Mouse (Mus musculus): ENCODE measurements around the gene Atp6v0e. TPM values are rescaled to one million over a fixed set of nuclear protein-coding genes. Genes with fewer than 3 reads are reported as not detected.

Gene Atp6v0e
- polyA plus RNA-seq, 1 experiment from 2014 or later: 382 TPM

DNA sequence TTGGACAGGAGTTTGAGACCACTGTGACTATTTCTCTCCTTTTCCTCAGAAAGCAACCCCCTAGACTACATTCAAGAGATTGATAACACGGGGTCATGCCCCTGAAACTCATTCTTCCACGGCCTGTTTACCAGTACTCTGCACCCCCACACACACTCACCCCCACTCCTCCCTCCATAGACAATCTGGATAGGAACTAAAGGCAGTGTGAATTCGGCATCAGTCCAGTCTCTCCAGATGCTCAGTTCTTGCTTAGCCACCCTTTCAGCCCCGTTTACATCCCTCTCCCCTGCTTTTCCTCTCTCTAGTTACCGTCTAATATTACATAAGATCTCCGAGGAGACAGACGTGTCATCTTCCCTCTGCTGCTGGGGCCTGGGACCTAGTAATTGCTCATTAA is 31.1 kb downstream of the Atp6v0e start:
- Histone ChIP-seq H3K4me2 (replicated peaks; ENCODE audit: low read depth, low read length) (no peak overlapping the region), H3K27ac (ENCODE audit: low read length) (no peak overlapping the region), H3K4me1 (ENCODE audit: insufficient read depth, low read depth, low read length) (no peaks in the 10 kb centered on the region), H3K27me3 (replicated peaks; ENCODE audit: insufficient read depth, low read length) (no peaks in the 10 kb centered on the region), H3K4me3 (ENCODE audit: low read depth, low read length) (no peak overlapping the region), H3K9me3 (ENCODE audit: low read length) (no peaks in the 10 kb centered on the region), H3K36me3 (ENCODE audit: insufficient read depth, low read length) (peaks cover 12% of the 10 kb centered on the region), H3K9ac (replicated peaks; ENCODE audit: low read depth) (no peak overlapping the region)
- DNase-seq (ENCODE audit: low spot score) (no peak), ATAC-seq (no peak)
- no peak for TF ChIP-seq EP300 (IDR thresholded peaks at IDR 0.05)
- TF ChIP-seq CTCF (IDR thresholded peaks at IDR 0.05): no peak
- WGBS: 51% methylated on average over 7 of the region's 7 CpGs

DNA sequence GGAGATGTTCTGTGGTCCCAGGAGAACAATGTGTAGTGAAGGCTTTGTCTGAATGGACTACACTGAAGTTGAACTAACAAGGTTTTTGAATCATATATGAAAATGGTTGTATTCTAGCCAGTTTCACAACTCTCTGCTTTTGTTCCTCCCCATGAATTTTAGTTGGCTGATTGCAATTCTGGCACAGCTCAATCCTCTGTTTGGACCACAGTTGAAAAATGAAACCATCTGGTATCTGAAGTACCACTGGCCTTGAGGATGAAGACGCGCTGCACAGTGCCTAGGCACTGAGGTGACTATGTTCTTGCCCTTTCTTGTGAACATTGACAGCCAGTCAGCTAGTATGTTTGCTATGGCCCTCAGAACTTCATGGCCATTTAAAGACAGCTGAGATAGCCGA is 32.2 kb downstream of the Atp6v0e start:
- Histone ChIP-seq H3K27me3 (replicated peaks; ENCODE audit: insufficient read depth, low read length) (no peaks in the 10 kb centered on the region), H3K9me3 (ENCODE audit: low read length) (no peaks in the 10 kb centered on the region), H3K4me2 (replicated peaks; ENCODE audit: low read depth, low read length) (no peak overlapping the region), H3K27ac (ENCODE audit: low read length) (no peak overlapping the region), H3K9ac (replicated peaks; ENCODE audit: low read depth) (no peak overlapping the region), H3K4me3 (ENCODE audit: low read depth, low read length) (no peak overlapping the region), H3K36me3 (ENCODE audit: insufficient read depth, low read length) (peaks cover 15% of the 10 kb centered on the region), H3K4me1 (ENCODE audit: insufficient read depth, low read depth, low read length) (no peaks in the 10 kb centered on the region)
- no peak for TF ChIP-seq CTCF (IDR thresholded peaks at IDR 0.05)
- no peak for TF ChIP-seq EP300 (IDR thresholded peaks at IDR 0.05)
- DNase-seq (ENCODE audit: low spot score): no peak
- WGBS: 89% methylated on average over 3 of the region's 3 CpGs
- no peak for ATAC-seq

- Histone ChIP-seq H3K27me3 (replicated peaks; ENCODE audit: insufficient read depth, low read length) (no peaks in the 10 kb centered on the region), H3K9ac (replicated peaks; ENCODE audit: low read depth) (no peak overlapping the region), H3K9me3 (ENCODE audit: low read length) (no peaks in the 10 kb centered on the region), H3K36me3 (ENCODE audit: insufficient read depth, low read length) (peaks cover 15% of the 10 kb centered on the region), H3K4me1 (ENCODE audit: insufficient read depth, low read depth, low read length) (no peaks in the 10 kb centered on the region), H3K4me3 (ENCODE audit: low read depth, low read length) (no peak overlapping the region), H3K27ac (ENCODE audit: low read length) (0 out of 2 replicates have a peak overlapping the region, but pooled peaks have one; percentile 27), H3K4me2 (replicated peaks; ENCODE audit: low read depth, low read length) (no peak overlapping the region)
- no peak for DNase-seq (ENCODE audit: low spot score)
- 90% methylated on average over 5 of the region's 5 CpGs for WGBS
- TF ChIP-seq CTCF (IDR thresholded peaks at IDR 0.05): peak; percentile 62
- TF ChIP-seq EP300 (IDR thresholded peaks at IDR 0.05): no peak
- no peak for ATAC-seq
Measured at GRCm38 (mm10) chr17:26698846-26699245, 35.8 kb downstream of the Atp6v0e start.

- no peak overlapping the region for H3K4me2 ChIP-seq (replicated peaks; ENCODE audit: low read depth, low read length)
Measured at GRCm38 (mm10) chr17:26699819-26700616, 37.0 kb downstream of the Atp6v0e start.

GRCm38 (mm10) chr17:26701565-26701964 is 38.5 kb downstream of the Atp6v0e start:
- Histone ChIP-seq H3K4me1 (ENCODE audit: insufficient read depth, low read depth, low read length) (no peaks in the 10 kb centered on the region), H3K36me3 (ENCODE audit: insufficient read depth, low read length) (peaks cover 8% of the 10 kb centered on the region), H3K9ac (replicated peaks; ENCODE audit: low read depth) (no peak overlapping the region), H3K4me2 (replicated peaks; ENCODE audit: low read depth, low read length) (no peak overlapping the region), H3K27ac (ENCODE audit: low read length) (no peak overlapping the region), H3K4me3 (ENCODE audit: low read depth, low read length) (no peak overlapping the region), H3K9me3 (ENCODE audit: low read length) (no peaks in the 10 kb centered on the region), H3K27me3 (replicated peaks; ENCODE audit: insufficient read depth, low read length) (no peaks in the 10 kb centered on the region)
- no peak for ATAC-seq
- no peak for DNase-seq (ENCODE audit: low spot score)
- 80% methylated on average over 13 of the region's 13 CpGs for WGBS
- TF ChIP-seq EP300 (IDR thresholded peaks at IDR 0.05) (no peak), CTCF (IDR thresholded peaks at IDR 0.05) (no peak)

More at GRCm38 (mm10) chr17:26699819-26700616, 37.0 kb downstream of the Atp6v0e start:
- DNase-seq (ENCODE audit: low spot score): peak; percentile 87
- WGBS: 70% methylated on average over 10 of the region's 10 CpGs
- H3K36me3 ChIP-seq (ENCODE audit: insufficient read depth, low read length): peaks cover 15% of the 10 kb centered on the region
- peak overlapping the region; percentile 27; the same call in 1 of the 2 replicates for H3K27ac ChIP-seq (ENCODE audit: low read length)
- no peaks in the 10 kb centered on the region for H3K9me3 ChIP-seq (ENCODE audit: low read length)
- no peak overlapping the region for H3K4me3 ChIP-seq (ENCODE audit: low read depth, low read length)
- ATAC-seq: peak; percentile 98
- H3K4me1 ChIP-seq (ENCODE audit: insufficient read depth, low read depth, low read length): no peaks in the 10 kb centered on the region
- no peaks in the 10 kb centered on the region for H3K27me3 ChIP-seq (replicated peaks; ENCODE audit: insufficient read depth, low read length)
- H3K9ac ChIP-seq (replicated peaks; ENCODE audit: low read depth): no peak overlapping the region
- TF ChIP-seq EP300 (IDR thresholded peaks at IDR 0.05): no peak; the same call in 1 of the 2 replicates
- peak; percentile 39 for TF ChIP-seq CTCF (IDR thresholded peaks at IDR 0.05)

DNA sequence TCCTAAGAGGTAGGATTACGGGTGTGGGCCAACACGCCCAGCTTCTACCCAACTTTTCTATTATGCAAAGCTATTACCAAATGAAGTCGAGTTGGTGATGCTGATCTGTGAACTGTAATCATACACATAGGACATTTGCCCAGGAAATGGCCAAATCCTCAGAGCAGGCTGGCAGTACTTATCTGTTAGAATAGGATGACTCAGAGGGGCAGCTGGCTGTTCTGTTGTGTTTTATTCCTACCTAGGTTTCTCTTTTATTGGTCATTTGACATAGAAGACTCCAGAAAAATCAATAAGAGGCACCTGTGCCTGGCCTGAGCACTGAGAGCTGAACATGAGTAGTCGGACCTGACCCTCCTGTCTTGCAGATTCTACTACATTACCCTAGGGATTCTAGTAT is 39.6 kb downstream of the Atp6v0e start:
- Histone ChIP-seq H3K9me3 (ENCODE audit: low read length) (no peaks in the 10 kb centered on the region), H3K9ac (replicated peaks; ENCODE audit: low read depth) (no peak overlapping the region), H3K27me3 (replicated peaks; ENCODE audit: insufficient read depth, low read length) (no peaks in the 10 kb centered on the region), H3K27ac (ENCODE audit: low read length) (no peak overlapping the region), H3K4me1 (ENCODE audit: insufficient read depth, low read depth, low read length) (no peaks in the 10 kb centered on the region), H3K4me3 (ENCODE audit: low read depth, low read length) (no peak overlapping the region), H3K4me2 (replicated peaks; ENCODE audit: low read depth, low read length) (no peak overlapping the region), H3K36me3 (ENCODE audit: insufficient read depth, low read length) (0 out of 2 replicates have a peak, but pooled peaks cover 4% of the 10 kb centered on the region)
- DNase-seq (ENCODE audit: low spot score) (no peak), ATAC-seq (no peak)
- 92% methylated on average over 4 of the region's 4 CpGs for WGBS
- TF ChIP-seq EP300 (IDR thresholded peaks at IDR 0.05) (no peak), CTCF (IDR thresholded peaks at IDR 0.05) (no peak)

All from lung, postnatal 0 days (tissue).